Mouse (Mus musculus) MEL (cell line): ENCODE data around the gene Nudt16l1. TPM values are rescaled to one million over a fixed set of nuclear protein-coding genes. Genes with fewer than 3 reads are reported as not detected.

ENCODE experiments used
- DNase-seq: peaks from one replicate; pipeline ENCODE4 v3.0.0; 2011; ENCODE audit warnings: low read depth, low spot score
- H3K27ac ChIP-seq: 2 replicates; pipeline ENCODE4 v1.5.1; 2012; ENCODE audit warnings: low read depth, mild to moderate bottlenecking, control low read depth, low read length, moderate library complexity; ENCODE audit not compliant: control insufficient read depth
- H3K27me3 ChIP-seq, 2 experiments: fragments of 150-350 bp in 1 of 2; sonication (generic) in 1 of 2; 2 replicates each; pipeline ENCODE4 v1.6.1; 2012; ENCODE audit warnings: low read length in 2 of 2, mild to moderate bottlenecking in 2 of 2, improper control_type of control experiment in 1 of 2, moderate library complexity in 1 of 2; ENCODE audit not compliant: insufficient read depth in 2 of 2, control insufficient read depth in 1 of 2
- H3K36me3 ChIP-seq, 2 experiments: 2 replicates each; pipeline ENCODE4 v1.6.1; 2012 to 2014; ENCODE audit warnings: low read length in 2 of 2, improper control_type of control experiment in 1 of 2, inconsistent platforms in 1 of 2, mild to moderate bottlenecking in 1 of 2; ENCODE audit not compliant: insufficient read depth in 2 of 2, control insufficient read depth in 1 of 2
- H3K4me1 ChIP-seq, 2 experiments: fragments of 150-350 bp in 1 of 2; sonication (generic) in 1 of 2; 2 replicates each; pipeline ENCODE4 v1.6.1; 2012; ENCODE audit warnings: low read length in 2 of 2, improper control_type of control experiment in 1 of 2, mild to moderate bottlenecking in 1 of 2; ENCODE audit not compliant: insufficient read depth in 2 of 2, control insufficient read depth in 1 of 2
- H3K4me3 ChIP-seq, 2 experiments: fragments of 150-350 bp in 1 of 2; sonication (generic) in 1 of 2; 2 replicates each; pipeline ENCODE4 v1.5.1; 2012; ENCODE audit warnings: low read depth in 2 of 2, low read length in 2 of 2, mild to moderate bottlenecking in 2 of 2, moderate library complexity in 2 of 2, control low read depth in 1 of 2, improper control_type of control experiment in 1 of 2; ENCODE audit not compliant: control insufficient read depth in 1 of 2, insufficient read depth in 1 of 2
- H3K79me2 ChIP-seq: 2 replicates; pipeline ENCODE4 v1.6.1; 2012; ENCODE audit warnings: mild to moderate bottlenecking, low read length, moderate library complexity; ENCODE audit not compliant: control insufficient read depth, poor library complexity, insufficient read depth
- H3K9ac ChIP-seq: 2 replicates; pipeline ENCODE4 v1.6.1; 2012; ENCODE audit warnings: low read depth, mild to moderate bottlenecking, control low read depth, low read length, moderate library complexity; ENCODE audit not compliant: control insufficient read depth, poor library complexity, severe bottlenecking
- H3K9me3 ChIP-seq: fragments of 150-350 bp; sonication (generic); replicated peaks from 2 replicates; pipeline ENCODE4 v1.6.1; 2012; ENCODE audit warnings: mild to moderate bottlenecking, low read length, improper control_type of control experiment, moderate library complexity; ENCODE audit not compliant: insufficient read depth
- CHD2 ChIP-seq: IDR thresholded peaks from 2 replicates; pipeline ENCODE4 v1.6.1; 2011; ENCODE audit warnings: low read length, improper control_type of control experiment
- CTCF ChIP-seq, 3 experiments: IDR thresholded peaks in 2 of 3; conservative IDR thresholded peaks in 1 of 3; 2 replicates each; pipeline ENCODE4 v1.5.1; 2011 to 2012; ENCODE audit warnings: low read length in 3 of 3, low read depth in 2 of 3, mild to moderate bottlenecking in 2 of 3, improper control_type of control experiment in 1 of 3, inconsistent platforms in 1 of 3, mixed read lengths in 1 of 3, moderate library complexity in 1 of 3; ENCODE audit not compliant: control insufficient read depth in 1 of 3, insufficient read depth in 1 of 3, poor library complexity in 1 of 3, severe bottlenecking in 1 of 3
- E2F4 ChIP-seq: IDR thresholded peaks from 2 replicates; pipeline ENCODE4 v1.6.1; 2011; ENCODE audit warnings: low read depth, low read length, improper control_type of control experiment, borderline replicate concordance
- ETS1 ChIP-seq: IDR thresholded peaks from 2 replicates; pipeline ENCODE4 v1.6.1; 2012; ENCODE audit warnings: low read depth, mild to moderate bottlenecking, inconsistent platforms, low read length, improper control_type of control experiment, moderate library complexity
- GABPA ChIP-seq: IDR thresholded peaks from 2 replicates; pipeline ENCODE4 v1.6.1; 2012; ENCODE audit warnings: low read depth, mild to moderate bottlenecking, inconsistent platforms, low read length, improper control_type of control experiment, moderate library complexity
- GATA1 ChIP-seq: IDR thresholded peaks from 2 replicates; pipeline ENCODE4 v1.6.1; 2011; ENCODE audit warnings: low read depth, low read length, improper control_type of control experiment
- KAT2A ChIP-seq: conservative IDR thresholded peaks from 2 replicates; pipeline ENCODE4 v1.6.1; 2012; ENCODE audit warnings: low read depth, low read length, improper control_type of control experiment, inconsistent platforms
- MAFK ChIP-seq: IDR thresholded peaks from 2 replicates; pipeline ENCODE4 v1.6.1; 2011; ENCODE audit warnings: low read depth, mild to moderate bottlenecking, low read length, improper control_type of control experiment, borderline replicate concordance
- MAX ChIP-seq: IDR thresholded peaks from 2 replicates; pipeline ENCODE4 v1.6.1; 2011; ENCODE audit warnings: low read length, improper control_type of control experiment
- MAZ ChIP-seq: IDR thresholded peaks from 2 replicates; pipeline ENCODE4 v1.6.1; 2012; ENCODE audit warnings: low read depth, mild to moderate bottlenecking, inconsistent platforms, low read length, improper control_type of control experiment
- MXI1 ChIP-seq: IDR thresholded peaks from 2 replicates; pipeline ENCODE4 v1.6.1; 2011; ENCODE audit warnings: mild to moderate bottlenecking, low read depth, low read length, improper control_type of control experiment
- MYB ChIP-seq: IDR thresholded peaks from 2 replicates; pipeline ENCODE4 v1.6.1; 2011; ENCODE audit warnings: mild to moderate bottlenecking, low read depth, low read length, improper control_type of control experiment
- MYC ChIP-seq: IDR thresholded peaks from 2 replicates; pipeline ENCODE4 v1.6.1; 2011; ENCODE audit warnings: low read depth, mild to moderate bottlenecking, low read length, improper control_type of control experiment, moderate library complexity
- NELFE ChIP-seq: IDR thresholded peaks from 2 replicates; pipeline ENCODE4 v1.6.1; 2011; ENCODE audit warnings: low read depth, low read length, improper control_type of control experiment
- RAD21 ChIP-seq: IDR thresholded peaks from 2 replicates; pipeline ENCODE4 v1.6.1; 2011; ENCODE audit warnings: mild to moderate bottlenecking, low read depth, low read length, improper control_type of control experiment
- SMC3 ChIP-seq: IDR thresholded peaks from 2 replicates; pipeline ENCODE4 v1.6.1; 2011; ENCODE audit warnings: low read depth, low read length, improper control_type of control experiment
- TAL1 ChIP-seq: IDR thresholded peaks from 2 replicates; pipeline ENCODE4 v1.6.1; 2012; ENCODE audit warnings: mild to moderate bottlenecking, inconsistent platforms, low read length, moderate library complexity, mixed read lengths
- TCF12 ChIP-seq: IDR thresholded peaks from 2 replicates; pipeline ENCODE4 v1.6.1; 2014; ENCODE audit warnings: low read depth, mild to moderate bottlenecking, inconsistent platforms, low read length, improper control_type of control experiment, moderate library complexity
- ZKSCAN1 ChIP-seq: IDR thresholded peaks from 2 replicates; pipeline ENCODE4 v1.6.1; 2012; ENCODE audit warnings: low read depth, mild to moderate bottlenecking, inconsistent platforms, low read length, improper control_type of control experiment, moderate library complexity
- ZMIZ1 ChIP-seq: IDR thresholded peaks from 2 replicates; pipeline ENCODE4 v1.6.1; 2012; ENCODE audit warnings: low read depth, mild to moderate bottlenecking, inconsistent platforms, low read length, improper control_type of control experiment, moderate library complexity
- polyA plus RNA-seq, 2 experiments: library from polyadenylated mRNA; stranded (reverse) in 1 of 2; unstranded in 1 of 2; fragments of >175 nt in 1 of 2; fragments of >200 nt in 1 of 2; gene quantifications; 2 replicates each; pipeline versions ENCODE4 v1.2.1 to v1.2.4; 2012; ENCODE audit warnings: low replicate concordance in 2 of 2, low read depth in 1 of 2; ENCODE audit not compliant: insufficient read length in 2 of 2, insufficient read depth in 1 of 2, missing spikeins in 1 of 2
- total RNA-seq: library from RNA; depleted of rRNA; stranded (reverse); fragments of 300-350 nt; gene quantifications from 2 replicates; pipeline ENCODE4 v1.2.3, GENCODE M21; 2012

Nudt16l1 gene
- total and polyA plus RNA-seq, 3 experiments = 41.1 to 69.3 TPM; not detected in 1

DNA sequence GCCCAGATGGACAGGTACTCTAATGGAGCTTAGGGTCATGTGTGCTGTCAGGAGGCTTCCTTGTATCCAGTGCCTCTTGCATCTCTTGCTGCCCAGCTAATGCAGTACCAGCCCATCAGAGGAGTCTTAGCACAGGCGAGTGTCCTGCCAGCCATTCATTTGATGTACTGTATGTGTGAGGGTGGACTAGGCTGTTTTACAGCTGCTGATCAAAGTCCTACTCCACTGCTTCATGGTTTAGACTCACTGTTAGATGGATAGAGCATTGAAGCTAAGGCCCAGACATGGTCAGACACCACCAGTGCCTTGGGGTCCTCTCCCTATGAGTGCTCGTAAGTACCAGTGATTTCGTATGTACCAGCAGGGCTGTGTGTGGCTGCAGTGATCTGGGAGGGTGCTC, 33.7 kb upstream of the Nudt16l1 start:
- Histone ChIP-seq H3K79me2 (no peaks in the 10 kb centered on the region), H3K27ac (no peak overlapping the region), H3K9ac (no peak overlapping the region), H3K9me3 (no peaks in the 10 kb centered on the region), H3K4me1 (no peaks in the 10 kb centered on the region), H3K36me3 (no peaks in the 10 kb centered on the region; a peak in 1 of 4 replicates), H3K4me3 (no peak overlapping the region), H3K27me3 (no peaks in the 10 kb centered on the region)
- no peak for TF ChIP-seq GATA1
- TF ChIP-seq GABPA = no peak
- no peak for TF ChIP-seq RAD21
- DNase-seq = no peak

- Histone ChIP-seq H3K79me2 (no peaks in the 10 kb centered on the region), H3K9me3 (no peaks in the 10 kb centered on the region), H3K9ac (no peak overlapping the region), H3K4me1 (no peaks in the 10 kb centered on the region), H3K4me3 (no peak overlapping the region), H3K27me3 (no peaks in the 10 kb centered on the region), H3K27ac (no peak overlapping the region), H3K36me3 (no peaks in the 10 kb centered on the region; a peak in 1 of 4 replicates)
- no peak for DNase-seq
- no peak for TF ChIP-seq TCF12
- TF ChIP-seq E2F4 = no peak
- TF ChIP-seq KAT2A = no peak
- TF ChIP-seq MAX = no peak
- TF ChIP-seq NELFE = no peak
Measured at GRCm38 (mm10) chr16:4905591-4905990, 33.0 kb upstream of the Nudt16l1 start.

DNA sequence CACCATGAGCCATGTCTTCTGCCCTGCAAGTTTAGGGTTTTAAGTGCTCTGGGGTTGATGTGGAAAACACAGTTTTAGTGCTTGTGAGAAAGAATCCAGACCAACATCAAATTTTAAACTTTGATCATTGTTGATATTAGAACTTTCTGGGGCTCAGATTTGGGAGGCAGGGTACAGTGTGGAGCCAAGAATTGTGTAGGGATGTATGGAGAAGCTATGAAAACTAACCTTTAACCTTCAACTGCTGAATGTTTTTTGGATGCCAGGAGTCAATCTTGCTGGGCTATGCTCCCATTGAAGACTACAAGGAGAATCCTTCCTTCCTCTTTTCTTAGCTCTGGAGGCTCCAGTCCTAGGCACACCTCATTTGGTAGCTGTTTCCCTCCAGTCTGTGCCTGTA, 32.0 kb upstream of the Nudt16l1 start:
- Histone ChIP-seq H3K36me3 (no peaks in the 10 kb centered on the region; a peak in 1 of 4 replicates), H3K9ac (no peak overlapping the region), H3K4me1 (no peaks in the 10 kb centered on the region)

More for the DNA sequence above, 32.0 kb upstream of the Nudt16l1 start:
- no peaks in the 10 kb centered on the region for H3K27me3 ChIP-seq
- DNase-seq = no peak
- no peak for TF ChIP-seq CHD2
- TF ChIP-seq ZMIZ1 = no peak
- no peak for TF ChIP-seq ZKSCAN1
- no peak for TF ChIP-seq MAFK
- TF ChIP-seq GABPA = no peak
- no peak for TF ChIP-seq MAZ
- TF ChIP-seq ETS1 = no peak
- TF ChIP-seq TCF12 = no peak
- TF ChIP-seq RAD21 = no peak
- no peak for TF ChIP-seq MXI1
- TF ChIP-seq MYB = no peak
- TF ChIP-seq SMC3 = no peak
- no peak for TF ChIP-seq CTCF (IDR thresholded peaks at IDR 0.05 in 2 of 3, conservative IDR thresholded peaks at IDR 0.05 in 1 of 3; ENCODE audit: control insufficient read depth in 1 of 3, insufficient read depth in 1 of 3, low read depth in 2 of 3, low read length in 3 of 3, poor library complexity in 1 of 3, severe bottlenecking in 1 of 3)
- no peak for TF ChIP-seq TAL1
- TF ChIP-seq MYC = no peak
- H3K4me3 ChIP-seq = no peak overlapping the region
- H3K79me2 ChIP-seq = no peaks in the 10 kb centered on the region
- no peak overlapping the region for H3K27ac ChIP-seq
- H3K9me3 ChIP-seq = no peaks in the 10 kb centered on the region
